Mouse (Mus musculus): ENCODE measurements around the gene Mpp2.

- TF ChIP-seq CTCF (IDR thresholded peaks at IDR 0.05; ENCODE audit: borderline replicate concordance, insufficient read depth, low read length), result no peak
- no peak for TF ChIP-seq POLR2A (IDR thresholded peaks at IDR 0.05; ENCODE audit: low read depth, low read length)
These were observed 46.9 kb downstream of the Mpp2 start, which contains the start of gene Cd300lg for GRCm38 (mm10) chr11:102041350-102041949.
